ENCODE assay signal across 24 mouse cellular contexts in genomic region chr5:134646461-134646860, GRCm38 (mm10). TPM values are rescaled to one million over a fixed set of nuclear protein-coding genes. Genes with fewer than 3 reads are reported as not detected.
DNase-seq lines count a peak whose midpoint lies in the region; ATAC-seq and TF ChIP-seq lines count a peak whose summit lies in the region.
"Had no signal": no experiment of that assay in that cellular context is flagged by ENCODE, and none has a peak within 500 bp of the region (broad histone marks: within the 10 kb centered on the region; RNA-seq: fewer than 3 reads in every experiment).

No protein-coding gene starts in this region.

- H3K4me3 ChIP-seq in liver, postnatal 0 days (ENCODE audit: low read depth, low read length): no peak overlapping the region
- H3K4me3 ChIP-seq in liver, embryonic 11.5 days (ENCODE audit: low read depth, low read length): no peak overlapping the region
- H3K4me3 ChIP-seq in E14TG2a.4 (replicated peaks; ENCODE audit: low read length): no peak overlapping the region
- H3K4me3 ChIP-seq in MEL (ENCODE audit: control insufficient read depth in 1 of 2, insufficient read depth in 1 of 2, low read depth in 2 of 2, low read length in 2 of 2): no peak overlapping the region
- H3K4me3 ChIP-seq: embryonic facial prominence, embryonic 15.5 days; erythroblast, embryonic 14.5 days; forebrain, embryonic 10.5 days; gastrocnemius, adult 2 months; heart, embryonic 13.5 days; hindbrain, embryonic 15.5 days had no signal

- no peak overlapping the region for H3K27ac ChIP-seq in liver, postnatal 0 days (ENCODE audit: low read depth)
- H3K27ac ChIP-seq in liver, embryonic 11.5 days (ENCODE audit: low read depth, low read length): no peak overlapping the region
- no peak overlapping the region for H3K27ac ChIP-seq in MEL (ENCODE audit: control insufficient read depth, low read depth, low read length)
- H3K27ac ChIP-seq: embryonic facial prominence, embryonic 15.5 days; forebrain, embryonic 10.5 days; gastrocnemius, adult 2 months; heart, embryonic 13.5 days; hindbrain, embryonic 15.5 days had no signal

- 73% methylated on average over 4 of the region's 4 CpGs for WGBS in liver, postnatal 0 days (ENCODE audit: insufficient replicate concordance)
- 64% methylated on average over 4 of the region's 4 CpGs for WGBS in liver, embryonic 11.5 days

- no peak for DNase-seq in liver, postnatal 0 days
- DNase-seq in liver, embryonic 11.5 days (ENCODE audit: low spot score): no peak
- DNase-seq in MEL (ENCODE audit: low read depth, low spot score): no peak
- no peak for DNase-seq in adrenal gland, postnatal 14 days
- DNase-seq in thymus, adult 18-20 months: no peak
- DNase-seq: adrenal gland, postnatal 36 days; B cell, adult 2 months; cerebellum, adult 11 months; cerebellum, adult 8-10 months; cerebellum, postnatal 14 days; embryo, embryonic 11 days; gastrocnemius, adult 2 months; gastrocnemius, postnatal 36 days; heart, adult 11 months; heart, postnatal 36 days had no signal

- no peaks in the 10 kb centered on the region for H3K79me2 ChIP-seq in MEL (ENCODE audit: control insufficient read depth, insufficient read depth, low read length, poor library complexity)

- no peak overlapping the region for H3K4me2 ChIP-seq in liver, postnatal 0 days (ENCODE audit: low read depth, low read length)
- H3K4me2 ChIP-seq in liver, embryonic 11.5 days: no peak overlapping the region
- H3K4me2 ChIP-seq: embryonic facial prominence, embryonic 15.5 days; heart, embryonic 13.5 days; hindbrain, embryonic 15.5 days had no signal

- TF ChIP-seq POLR2A in MEL (IDR thresholded peaks at IDR 0.05; ENCODE audit: control insufficient read depth in 1 of 2, insufficient read depth in 1 of 2, low read depth in 1 of 2, low read length in 2 of 2, poor library complexity in 1 of 2): no peak

- no peak for TF ChIP-seq EP300 in liver, postnatal 0 days (IDR thresholded peaks at IDR 0.05; ENCODE audit: low read depth)
- TF ChIP-seq EP300 in MEL (IDR thresholded peaks at IDR 0.05; ENCODE audit: low read depth in 1 of 2, low read length in 2 of 2): no peak

- H3K27me3 ChIP-seq in liver, postnatal 0 days (ENCODE audit: insufficient read depth, low read length): no peaks in the 10 kb centered on the region
- no peaks in the 10 kb centered on the region for H3K27me3 ChIP-seq in liver, embryonic 11.5 days (replicated peaks; ENCODE audit: control insufficient read depth, insufficient read depth, low read length)
- H3K27me3 ChIP-seq in E14TG2a.4 (ENCODE audit: insufficient read depth, low read length) (no peaks in the 10 kb centered on the region), MEL (ENCODE audit: control insufficient read depth in 1 of 2, insufficient read depth in 2 of 2, low read length in 2 of 2) (no peaks in the 10 kb centered on the region)
- H3K27me3 ChIP-seq: embryonic facial prominence, embryonic 15.5 days; heart, embryonic 13.5 days; hindbrain, embryonic 15.5 days had no signal

- H3K9ac ChIP-seq in liver, postnatal 0 days (replicated peaks): no peak overlapping the region
- H3K9ac ChIP-seq in liver, embryonic 11.5 days (ENCODE audit: low read depth, low read length): no peak overlapping the region
- no peak overlapping the region for H3K9ac ChIP-seq in MEL (ENCODE audit: control insufficient read depth, low read depth, low read length, poor library complexity, severe bottlenecking)
- H3K9ac ChIP-seq: embryonic facial prominence, embryonic 15.5 days; heart, embryonic 13.5 days; hindbrain, embryonic 15.5 days had no signal

- H3K4me1 ChIP-seq in liver, postnatal 0 days (ENCODE audit: insufficient read depth): peaks cover 3% of the 10 kb centered on the region
- no peaks in the 10 kb centered on the region; the same call in 1 of the 2 replicates for H3K4me1 ChIP-seq in liver, embryonic 11.5 days (replicated peaks; ENCODE audit: control insufficient read depth, insufficient read depth, low read length)
- H3K4me1 ChIP-seq in E14TG2a.4 (replicated peaks; ENCODE audit: low read depth, low read length) (peaks cover 12% of the 10 kb centered on the region), MEL (ENCODE audit: control insufficient read depth in 1 of 2, insufficient read depth in 2 of 2, low read length in 2 of 2) (no peaks in the 10 kb centered on the region)
- H3K4me1 ChIP-seq: embryonic facial prominence, embryonic 15.5 days; forebrain, embryonic 10.5 days; hindbrain, embryonic 15.5 days had no signal

- H3K9me3 ChIP-seq in liver, postnatal 0 days (ENCODE audit: low read length): no peaks in the 10 kb centered on the region
- H3K9me3 ChIP-seq in liver, embryonic 11.5 days (ENCODE audit: control insufficient read depth, low read length): no peaks in the 10 kb centered on the region
- H3K9me3 ChIP-seq in E14TG2a.4 (ENCODE audit: low read length): peaks cover 8% of the 10 kb centered on the region; the same call in 1 of the 2 replicates
- H3K9me3 ChIP-seq in MEL (replicated peaks; ENCODE audit: insufficient read depth, low read length): no peaks in the 10 kb centered on the region
- H3K9me3 ChIP-seq: embryonic facial prominence, embryonic 15.5 days; forebrain, embryonic 10.5 days; heart, embryonic 13.5 days; hindbrain, embryonic 15.5 days had no signal

- no peaks in the 10 kb centered on the region for H3K36me3 ChIP-seq in liver, postnatal 0 days (replicated peaks; ENCODE audit: insufficient read depth, low read length)
- no peaks in the 10 kb centered on the region for H3K36me3 ChIP-seq in liver, embryonic 11.5 days (ENCODE audit: control insufficient read depth, insufficient read depth, low read length)
- H3K36me3 ChIP-seq in E14TG2a.4 (ENCODE audit: insufficient read depth, low read length) (no peaks in the 10 kb centered on the region), MEL (ENCODE audit: control insufficient read depth in 1 of 2, insufficient read depth in 2 of 2, low read length in 2 of 2) (no peaks in the 10 kb centered on the region)
- H3K36me3 ChIP-seq: embryonic facial prominence, embryonic 15.5 days; forebrain, embryonic 10.5 days; heart, embryonic 13.5 days; hindbrain, embryonic 15.5 days had no signal

- TF ChIP-seq CTCF in liver, postnatal 0 days (IDR thresholded peaks at IDR 0.05; ENCODE audit: low read depth): 0 out of 2 replicates have a peak, but pooled peaks have one; percentile 6
- peak; percentile 39 for TF ChIP-seq CTCF in E14TG2a.4 (conservative IDR thresholded peaks at IDR 0.05; ENCODE audit: low read length)
- TF ChIP-seq CTCF in MEL (IDR thresholded peaks at IDR 0.05 in 2 of 3, conservative IDR thresholded peaks at IDR 0.05 in 1 of 3; ENCODE audit: control insufficient read depth in 1 of 3, insufficient read depth in 1 of 3, low read depth in 2 of 3, low read length in 3 of 3, poor library complexity in 1 of 3, severe bottlenecking in 1 of 3): peak; percentile 22 to 30 (median 22); a peak in 3 of 6 replicates

- no peak for ATAC-seq in liver, postnatal 0 days
- no peak for ATAC-seq in liver, embryonic 11.5 days (replicated peaks; ENCODE audit: low FRiP score)
- ATAC-seq: activated CD4-positive, CD25-positive, alpha-beta regulatory T cell, adult 4 months; CD4-positive, CD25-positive, alpha-beta regulatory T cell, adult 4 months; forebrain, embryonic 14.5 days had no signal

- TF ChIP-seq RAD21 in MEL (IDR thresholded peaks at IDR 0.05; ENCODE audit: low read depth, low read length): peak; percentile 9; the same call in 1 of the 2 replicates

TF ChIP-seq in MEL, 35 proteins besides CTCF, POLR2A, EP300 and RAD21:
- TF ChIP-seq SIN3A (IDR thresholded peaks at IDR 0.05; ENCODE audit: low read length) (no peak), ZC3H11A (IDR thresholded peaks at IDR 0.05; ENCODE audit: low read depth, low read length) (0 out of 2 replicates have a peak, but pooled peaks have one; percentile 4), MAFK (IDR thresholded peaks at IDR 0.05; ENCODE audit: borderline replicate concordance, low read depth, low read length) (no peak), GATA1 (IDR thresholded peaks at IDR 0.05; ENCODE audit: low read depth, low read length) (no peak), MXI1 (IDR thresholded peaks at IDR 0.05; ENCODE audit: low read depth, low read length) (no peak), POLR2AphosphoS2 (IDR thresholded peaks at IDR 0.05; ENCODE audit: low read length) (no peak), ZNF384 (IDR thresholded peaks at IDR 0.05; ENCODE audit: low read depth, low read length) (no peak), BHLHE40 (IDR thresholded peaks at IDR 0.05; ENCODE audit: borderline replicate concordance, low read depth, low read length) (no peak)

RNA-seq across cellular contexts. Expression of gene Eif4h, which starts 7.2 kb away (rescaled TPM):
- polyA plus RNA-seq in liver, postnatal 0 days (2015; fragmentation: Nextera tagmentation; extraction: Ambion mirVana): 124 and 132 TPM in 2 replicates
- polyA plus RNA-seq in liver, embryonic 11.5 days (2014; fragmentation: Nextera tagmentation; extraction: Ambion mirVana): 401 and 428 TPM in 2 replicates
- total RNA-seq in MEL (2012; rRNA removed): 451 and 471 TPM in 2 replicates
- polyA plus RNA-seq in MEL (2012; ENCODE audit: insufficient read depth in 1 of 2, insufficient read length in 2 of 2, low read depth in 1 of 2, low replicate concordance in 2 of 2, missing spikeins in 1 of 2): 100 to 1,000 TPM; 167 to 515 TPM
- total RNA-seq in adrenal gland, postnatal 14 days (2021): 277 and 309 TPM in 2 replicates

RNA-seq across cellular contexts. Expression of gene Lat2, which starts 31.6 kb away (rescaled TPM):
- polyA plus RNA-seq in liver, postnatal 0 days (2015; fragmentation: Nextera tagmentation; extraction: Ambion mirVana): 2.4 TPM in 2 replicates
- polyA plus RNA-seq in liver, embryonic 11.5 days (2014; fragmentation: Nextera tagmentation; extraction: Ambion mirVana): 2.0 and 2.1 TPM in 2 replicates
- 0.46 and 0.92 TPM in 2 replicates for total RNA-seq in MEL (2012; rRNA removed)
- polyA plus RNA-seq in MEL (2012; ENCODE audit: insufficient read depth in 1 of 2, insufficient read length in 2 of 2, low read depth in 1 of 2, low replicate concordance in 2 of 2, missing spikeins in 1 of 2): under 1 TPM in 1 of 2 experiments, not detected in 1; 0.79 TPM
- total RNA-seq in adrenal gland, postnatal 14 days (2021): 2.2 and 7.1 TPM in 2 replicates

RNA-seq across cellular contexts. Expression of gene Limk1, which starts 41.9 kb away (rescaled TPM):
- polyA plus RNA-seq in liver, postnatal 0 days (2015; fragmentation: Nextera tagmentation; extraction: Ambion mirVana): 0.59 and 0.73 TPM in 2 replicates
- polyA plus RNA-seq in liver, embryonic 11.5 days (2014; fragmentation: Nextera tagmentation; extraction: Ambion mirVana): 1.7 and 1.8 TPM in 2 replicates
- 5.6 and 7.3 TPM in 2 replicates for total RNA-seq in MEL (2012; rRNA removed)
- 10 to 100 TPM in 1 of 2 experiments, not detected in 1; 14.8 TPM for polyA plus RNA-seq in MEL (2012; ENCODE audit: insufficient read depth in 1 of 2, insufficient read length in 2 of 2, low read depth in 1 of 2, low replicate concordance in 2 of 2, missing spikeins in 1 of 2)
- 17.9 and 23.7 TPM in 2 replicates for total RNA-seq in adrenal gland, postnatal 14 days (2021)
